ENCODE assay signal across 8 mouse cellular contexts in the genomic region with DNA sequence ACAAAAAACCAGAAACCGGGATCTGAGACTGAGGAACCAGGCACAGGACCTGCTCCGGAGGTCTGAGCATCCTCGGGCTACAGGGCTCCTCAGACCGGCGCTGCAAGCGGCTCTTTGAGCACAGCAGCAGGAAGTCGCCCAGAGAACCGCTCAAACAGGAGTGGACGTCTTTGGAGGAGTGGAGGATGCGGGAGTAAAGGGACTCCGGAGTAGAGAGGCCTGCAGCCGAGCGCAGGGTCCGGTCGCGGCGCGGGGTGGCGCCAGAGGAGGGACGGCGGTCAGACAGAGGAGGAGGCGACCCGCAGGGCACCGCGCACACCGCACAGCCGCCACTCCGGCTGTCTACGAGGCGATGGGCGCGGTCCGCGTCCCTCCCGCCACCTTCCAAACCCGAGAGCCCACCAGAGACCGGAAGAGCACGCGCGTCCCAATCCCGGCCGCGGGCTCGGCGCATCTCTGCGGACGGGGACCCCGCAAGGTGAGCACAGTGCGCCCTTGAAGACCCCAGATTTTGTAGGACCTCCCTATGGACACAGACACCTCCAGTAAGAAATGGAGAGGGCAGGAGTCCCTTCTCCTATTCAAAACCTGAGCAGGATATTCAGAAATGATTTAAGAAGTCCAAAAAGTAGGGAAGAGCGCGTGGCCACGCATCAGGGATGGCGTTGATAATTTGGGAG. TPM values are rescaled to one million over a fixed set of nuclear protein-coding genes. Genes with fewer than 3 reads are reported as not detected.
DNase-seq lines count a peak whose midpoint lies in the region; ATAC-seq and TF ChIP-seq lines count a peak whose summit lies in the region.

A gene (plus strand): TSS at position 359 of the 680 bp plus-strand sequence.

- H3K27me3 ChIP-seq in forebrain, embryonic 14.5 days (replicated peaks; ENCODE audit: control insufficient read depth, insufficient read depth, low read length) = no peaks in the 10 kb centered on the region
- peaks cover 46% of the 10 kb centered on the region for H3K27me3 ChIP-seq in megakaryocyte, embryonic 14.5 days (replicated peaks)
- H3K27me3 ChIP-seq in spleen, adult 2 months (ENCODE audit: control insufficient read depth, insufficient read depth, low read length) = peaks cover 4% of the 10 kb centered on the region; the same call in 1 of the 2 replicates

- peak within 1 kb of the TSS; percentile 48 for H3K4me3 ChIP-seq in forebrain, embryonic 14.5 days (ENCODE audit: low read depth, low read length)
- peak within 1 kb of the TSS; percentile 89 for H3K4me3 ChIP-seq in megakaryocyte, embryonic 14.5 days (replicated peaks)
- peak within 1 kb of the TSS; percentile 32; the same call in 1 of the 2 replicates for H3K4me3 ChIP-seq in spleen, adult 2 months (ENCODE audit: extremely low read depth, insufficient read depth, insufficient read length)

- 2% methylated on average over 53 of the region's 53 CpGs for WGBS in forebrain, embryonic 14.5 days
- WGBS in spleen, adult 2 months = 4% methylated on average over 52 of the region's 53 CpGs

- no peak for TF ChIP-seq POLR2A in spleen, adult 2 months (IDR thresholded peaks at IDR 0.05; ENCODE audit: low read depth, low read length)

- intact Hi-C loops in left cerebral cortex, postnatal 14 days (cut with DNase I) = no loop called here

- DNase-seq in Muller cell, postnatal 12 days (ENCODE audit: inconsistent ontology term) = peak; percentile 69
- DNase-seq in c-Kit-positive CD71-negative TER-119-negative erythroid progenitor cells, embryonic 14.5 days (ENCODE audit: low read depth) = peak; percentile 6
- peak; percentile 68 for DNase-seq in forebrain, embryonic 14.5 days (ENCODE audit: low spot score)
- peak; percentile 57 for DNase-seq in heart, postnatal 4 days
- peak; percentile 10 to 20 for DNase-seq in left cerebral cortex, postnatal 14 days (ENCODE audit: low spot score in 2 of 2)
- peak in 1 of 2 experiments; percentile 5 for DNase-seq in spleen, adult 2 months (ENCODE audit: low read depth in 1 of 2, low spot score in 2 of 2)

- no peaks in the 10 kb centered on the region for H3K4me1 ChIP-seq in forebrain, embryonic 14.5 days (ENCODE audit: control insufficient read depth, insufficient read depth, low read length)
- peaks cover 8% of the 10 kb centered on the region for H3K4me1 ChIP-seq in megakaryocyte, embryonic 14.5 days
- peaks cover 4% of the 10 kb centered on the region; the same call in 1 of the 2 replicates for H3K4me1 ChIP-seq in spleen, adult 2 months (ENCODE audit: control insufficient read depth, insufficient read depth, insufficient read length)

- no peaks in the 10 kb centered on the region for H3K9me3 ChIP-seq in forebrain, embryonic 14.5 days (replicated peaks; ENCODE audit: control insufficient read depth, low read length)
- H3K9me3 ChIP-seq in megakaryocyte, embryonic 14.5 days = 0 out of 2 replicates have a peak, but pooled peaks cover 4% of the 10 kb centered on the region

- H3K27ac ChIP-seq in forebrain, embryonic 14.5 days (ENCODE audit: low read depth, low read length) = no peak within 1 kb of the TSS
- H3K27ac ChIP-seq in spleen, adult 2 months (ENCODE audit: insufficient read depth, low read length) = no peak within 1 kb of the TSS

- peak within 1 kb of the TSS; percentile 81 for H3K4me2 ChIP-seq in forebrain, embryonic 14.5 days (ENCODE audit: low read length)

- H3K9ac ChIP-seq in forebrain, embryonic 14.5 days (ENCODE audit: low read length) = peak within 1 kb of the TSS; percentile 70

- H3K36me3 ChIP-seq in forebrain, embryonic 14.5 days (ENCODE audit: control insufficient read depth, insufficient read depth, low read length) = no peaks in the 10 kb centered on the region
- no peaks in the 10 kb centered on the region for H3K36me3 ChIP-seq in megakaryocyte, embryonic 14.5 days (replicated peaks; ENCODE audit: low read length)
- no peaks in the 10 kb centered on the region for H3K36me3 ChIP-seq in spleen, adult 2 months (ENCODE audit: control insufficient read depth, insufficient read depth, low read length)

- no peak for TF ChIP-seq CTCF in spleen, adult 2 months (IDR thresholded peaks at IDR 0.05; ENCODE audit: extremely low read depth, insufficient read depth, insufficient read length, insufficient replicate concordance)

- ATAC-seq in forebrain, embryonic 14.5 days = peak; percentile 82
- ATAC-seq in erythroblast, adult 5-6 weeks (replicated peaks; ENCODE audit: low FRiP score, poor library complexity, severe bottlenecking) = no peak

RNA-seq across cellular contexts. Expression of the gene that starts here (rescaled TPM):
- polyA plus RNA-seq in forebrain, embryonic 14.5 days (2014; fragmentation: Nextera tagmentation; extraction: Ambion mirVana) = 4.2 and 5.1 TPM in 2 replicates
- under 1 TPM; 0.45 to 0.47 TPM for total RNA-seq in heart, postnatal 4 days (2021)
- under 1 TPM; 0.70 to 0.82 TPM for total RNA-seq in left cerebral cortex, postnatal 14 days (2021)
- polyA plus RNA-seq in megakaryocyte, embryonic 14.5 days (2012; ENCODE audit: insufficient read depth, low replicate concordance) = not detected in 2 replicates
- polyA plus RNA-seq in spleen, adult 2 months (2012; rRNA removed) = 0.69 and 0.70 TPM in 2 replicates
- total RNA-seq in erythroblast, adult 5-6 weeks (2015; ENCODE audit: low replicate concordance) = not detected in 2 replicates
- total RNA-seq in erythroblast, adult 5-6 weeks (2017; ENCODE audit: low replicate concordance) = not detected in 2 replicates

Comparison
In these comparisons a context has a peak if more than half of its experiments do, and no peak if none do; other contexts are left out.
1. Peak in DNase-seq in heart, postnatal 4 days; RNA of the gene not detected or under 1 TPM.
2. Peak in DNase-seq in left cerebral cortex, postnatal 14 days; RNA of the gene not detected or under 1 TPM.
3. H3K4me3 ChIP-seq: peak in every context shown above with its lines; median percentile 89 in megakaryocyte, embryonic 14.5 days; 48 in forebrain, embryonic 14.5 days; 32 in spleen, adult 2 months.